Mouse (Mus musculus) hematopoietic multipotent progenitor cell, adult 10-12 weeks (in vitro differentiated cells): ENCODE measurements around the gene Ccdc162. TPM values are rescaled to one million over a fixed set of nuclear protein-coding genes. Genes with fewer than 3 reads are reported as not detected.

Source experiments
- polyA plus RNA-seq: library from polyadenylated mRNA; stranded (reverse); fragments of >175 nt; gene quantifications from 2 replicates; pipeline ENCODE4 v1.2.3, GENCODE M21; 2012; ENCODE audit warnings: low replicate concordance

Gene Ccdc162
- 0.23 and 0.25 TPM in 2 replicates for polyA plus RNA-seq

DNA sequence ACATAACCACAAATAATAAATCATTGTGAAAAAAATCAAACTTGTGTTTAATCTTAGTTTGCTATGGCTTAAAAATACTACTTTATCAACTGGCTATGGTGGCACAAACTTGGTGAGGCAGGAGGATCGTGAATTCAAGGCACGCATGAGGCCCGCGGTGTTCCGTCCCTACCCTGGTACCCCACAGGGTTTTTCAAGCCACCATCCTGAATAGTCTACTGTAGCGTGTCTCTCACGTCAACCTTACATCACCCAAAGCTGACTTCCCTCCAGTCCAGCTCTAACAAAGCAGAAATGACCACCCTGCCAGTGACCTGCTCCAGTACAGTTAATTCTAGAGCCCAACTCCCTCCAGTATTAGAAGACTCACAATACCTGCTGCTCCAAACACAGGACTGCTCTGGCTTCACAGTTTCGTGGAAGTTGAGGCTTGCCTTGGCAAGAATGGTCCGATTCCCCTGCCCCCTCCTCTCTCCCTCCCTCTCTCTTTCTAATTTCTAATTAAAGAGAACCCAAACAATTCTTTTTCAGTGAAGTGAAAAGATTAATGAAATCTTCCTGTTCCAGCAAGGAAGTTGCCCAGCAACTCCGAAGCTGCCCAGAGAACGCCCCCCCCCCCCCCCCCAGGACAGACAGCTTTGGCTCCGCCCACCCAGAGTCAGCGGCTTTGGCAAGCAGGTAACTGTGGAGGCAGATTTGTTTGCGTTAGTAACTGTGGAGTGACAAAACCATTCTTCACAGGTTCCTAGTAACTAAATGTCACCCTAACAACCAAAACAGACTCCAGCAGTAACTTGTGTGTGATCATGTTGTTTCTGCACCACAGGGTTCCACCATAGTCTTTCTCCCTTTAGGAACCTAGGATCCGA, at the start of gene Ccdc162:
TSS of gene Ccdc162 (minus strand) at position 606 of the 869 bp plus-strand sequence.

DNA sequence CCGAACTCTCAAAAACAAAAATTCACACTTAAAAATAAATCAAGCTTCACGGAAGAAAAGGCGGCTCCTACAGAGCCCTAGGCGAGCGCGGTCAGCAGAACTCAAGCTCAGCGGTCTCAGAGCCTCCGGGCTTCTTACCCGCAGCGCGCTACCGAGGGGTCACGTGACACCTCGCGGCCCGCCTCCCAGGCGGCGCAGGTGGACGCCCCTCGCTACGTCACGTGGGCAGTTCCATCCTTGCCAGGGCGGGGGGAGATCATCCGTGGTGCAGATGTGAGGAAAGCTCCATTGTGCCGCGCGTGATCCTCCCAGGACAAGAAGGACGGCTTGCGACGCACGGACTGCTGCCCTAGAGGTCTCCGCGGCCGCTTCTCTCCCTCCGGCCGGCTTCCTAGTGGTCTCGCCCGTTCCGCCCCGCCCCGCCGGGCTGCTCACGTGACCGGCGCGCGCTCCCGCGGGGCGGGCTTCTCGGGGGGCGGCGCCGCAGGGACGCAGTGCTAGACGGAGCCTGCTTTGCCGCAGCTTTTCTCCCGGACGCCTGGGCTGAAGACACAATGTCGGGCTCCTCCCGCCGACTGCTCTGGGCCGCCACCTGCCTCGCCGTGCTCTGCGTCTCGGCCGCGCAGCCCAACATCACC, 197.3 kb downstream of the Ccdc162 start, which contains the start of gene Cd164:
TSS of gene Cd164 (plus strand) at position 434 of the 638 bp plus-strand sequence.

DNA sequence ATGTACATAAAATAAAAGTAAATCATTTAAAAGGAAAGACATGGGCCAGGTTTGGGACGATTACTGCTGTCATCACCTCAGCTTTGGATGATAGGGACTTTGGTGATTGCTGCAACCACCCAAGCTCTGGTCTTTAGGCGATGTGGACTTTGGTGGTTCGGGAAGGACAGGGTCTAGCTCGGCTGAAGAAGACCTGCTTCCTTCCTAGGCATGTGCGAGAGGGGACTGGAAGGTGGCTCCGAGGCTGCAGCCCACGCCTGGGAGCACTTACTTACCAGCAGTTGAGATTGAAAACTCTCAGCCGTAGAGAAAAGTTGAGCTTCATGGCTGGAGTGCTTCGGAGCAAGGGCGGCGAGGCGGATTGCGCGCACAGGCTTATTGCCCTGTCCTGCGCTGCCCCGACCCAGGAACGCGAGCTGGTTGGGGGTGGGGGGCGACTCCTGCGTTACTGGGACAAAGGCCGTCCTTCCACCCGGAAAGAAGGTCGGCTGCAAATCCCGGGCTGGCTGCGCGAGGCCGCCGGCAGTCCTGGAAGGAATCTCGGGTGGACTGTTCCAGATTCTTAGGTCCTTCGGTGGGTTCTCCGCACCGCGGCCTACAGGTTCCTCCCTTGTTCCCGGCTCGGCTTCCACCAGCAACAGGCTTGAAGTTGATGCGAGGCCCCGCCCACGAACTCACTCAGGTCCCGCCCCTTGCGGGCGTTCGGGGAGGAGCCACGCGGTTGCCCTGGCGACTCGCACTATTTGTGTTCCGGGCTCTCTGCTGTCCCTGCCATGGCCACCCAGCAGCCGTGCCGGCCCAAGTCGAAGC, 226.5 kb downstream of the Ccdc162 start, which contains the start of the genes Smpd2 and Ppil6:
TSS of gene Smpd2 (minus strand) at position 662 of the 810 bp plus-strand sequence.
TSS of gene Ppil6 (plus strand) at position 732 of the 810 bp plus-strand sequence.

Other genes with a start within 250 kb of the Ccdc162 start
- gene Mical1, start 240.3 kb downstream of the Ccdc162 start, polyA plus RNA-seq = 108 and 168 TPM in 2 replicates
- 18.6 and 45.4 TPM in 2 replicates for gene Smpd2, start 226.3 kb downstream of the Ccdc162 start, polyA plus RNA-seq
- not detected in 2 replicates for gene Ppil6, start 226.2 kb downstream of the Ccdc162 start, polyA plus RNA-seq
- 314 and 544 TPM in 2 replicates for gene Cd164, start 197.2 kb downstream of the Ccdc162 start, polyA plus RNA-seq
- 0.51 and 1.5 TPM in 2 replicates for gene Cep57l1, start 93.2 kb upstream of the Ccdc162 start, polyA plus RNA-seq
- gene Sesn1, start 93.3 kb upstream of the Ccdc162 start, polyA plus RNA-seq = 17.7 and 22.0 TPM in 2 replicates